Mouse (Mus musculus): Measurements from ENCODE around the gene Lamc2. TPM values are rescaled to one million over a fixed set of nuclear protein-coding genes. Genes with fewer than 3 reads are reported as not detected.

The Lamc2 gene
- polyA plus RNA-seq (2012; rRNA removed), result 1.1 and 2.1 TPM in 2 replicates

GRCm38 (mm10) chr1:153185828-153186803, at the start of gene Lamc2:
Gene Lamc2, minus strand, starts transcription at chr1:153186447.

Other genes starting within 250 kb of the Lamc2 start
- gene Nmnat2, start 231.5 kb downstream of the Lamc2 start, polyA plus RNA-seq (2012; rRNA removed), result 48.7 TPM in 2 replicates
- 42.3 and 58.2 TPM in 2 replicates for gene Lamc1, start 146.3 kb upstream of the Lamc2 start, polyA plus RNA-seq (2012; rRNA removed)
- 1.3 and 1.5 TPM in 2 replicates for gene Shcbp1l, start 238.7 kb upstream of the Lamc2 start, polyA plus RNA-seq (2012; rRNA removed)